Mouse (Mus musculus) thymus, adult 2 months (tissue): ENCODE data around the gene Nutm1. TPM values are rescaled to one million over a fixed set of nuclear protein-coding genes. Genes with fewer than 3 reads are reported as not detected.

Source experiments
- DNase-seq: peaks from one replicate; pipeline ENCODE4 v3.0.0; 2021
- H3K27ac ChIP-seq: fragments of 200-500 bp; 2 replicates; pipeline ENCODE4 v1.5.1; 2012; ENCODE audit warnings: low read length, control low read depth; ENCODE audit not compliant: control insufficient read depth, insufficient read depth
- H3K27me3 ChIP-seq: fragments of 200-500 bp; 2 replicates; pipeline ENCODE4 v1.6.1; 2012; ENCODE audit warnings: mild to moderate bottlenecking, low read length, moderate library complexity, mixed read lengths; ENCODE audit not compliant: control insufficient read depth, insufficient read depth
- H3K36me3 ChIP-seq: fragments of 200-500 bp; 2 replicates; pipeline ENCODE4 v1.6.1; 2012; ENCODE audit warnings: mild to moderate bottlenecking, low read length, moderate library complexity; ENCODE audit not compliant: control insufficient read depth, insufficient read depth
- H3K4me1 ChIP-seq: fragments of 200-500 bp; replicated peaks from 2 replicates; pipeline ENCODE4 v1.6.1; 2012; ENCODE audit warnings: low read length; ENCODE audit not compliant: control insufficient read depth, insufficient read depth
- H3K4me3 ChIP-seq: fragments of 200-500 bp; 2 replicates; pipeline ENCODE4 v1.5.1; 2012; ENCODE audit warnings: mild to moderate bottlenecking, low read length, control low read depth, moderate library complexity; ENCODE audit not compliant: control insufficient read depth, insufficient read depth
- CTCF ChIP-seq: fragments of 200-500 bp; IDR thresholded peaks from 2 replicates; pipeline ENCODE4 v1.5.1; 2012; ENCODE audit warnings: mild to moderate bottlenecking, control low read depth, low read length, moderate library complexity, borderline replicate concordance; ENCODE audit not compliant: control insufficient read depth, poor library complexity, insufficient read depth; ENCODE audit errors: extremely low read depth
- POLR2A ChIP-seq: fragments of 200-500 bp; IDR thresholded peaks from 2 replicates; pipeline ENCODE4 v1.6.1; 2012; ENCODE audit warnings: mild to moderate bottlenecking, low read length, control low read depth, moderate library complexity; ENCODE audit not compliant: control insufficient read depth, poor library complexity, insufficient read depth; ENCODE audit errors: extremely low read depth
- WGBS: fragments of 180-500 bp; shearing (Covaris S2); methylation state at CpG from one replicate; pipeline ENCODE4 v1.1.7; 2018; 5-methylcytosine and 5-hydroxymethylcytosine counted together
- polyA plus RNA-seq: library from polyadenylated mRNA; depleted of rRNA; stranded (reverse); fragments of >200 nt; gene quantifications from 2 replicates; pipeline ENCODE4 v1.2.3, GENCODE M21; 2012

Gene Nutm1
- polyA plus RNA-seq, 1 experiment: 0.03 TPM

- Histone ChIP-seq H3K27ac (no peak overlapping the region), H3K27me3 (no peaks in the 10 kb centered on the region), H3K4me1 (no peaks in the 10 kb centered on the region), H3K4me3 (no peak overlapping the region), H3K36me3 (no peaks in the 10 kb centered on the region)
- WGBS: 56% methylated on average over 10 of the region's 10 CpGs
- no peak for DNase-seq
- no peak for TF ChIP-seq POLR2A
- no peak for TF ChIP-seq CTCF
These were observed 11.8 kb downstream of the Nutm1 start for GRCm38 (mm10) chr2:112247323-112247722.

DNA sequence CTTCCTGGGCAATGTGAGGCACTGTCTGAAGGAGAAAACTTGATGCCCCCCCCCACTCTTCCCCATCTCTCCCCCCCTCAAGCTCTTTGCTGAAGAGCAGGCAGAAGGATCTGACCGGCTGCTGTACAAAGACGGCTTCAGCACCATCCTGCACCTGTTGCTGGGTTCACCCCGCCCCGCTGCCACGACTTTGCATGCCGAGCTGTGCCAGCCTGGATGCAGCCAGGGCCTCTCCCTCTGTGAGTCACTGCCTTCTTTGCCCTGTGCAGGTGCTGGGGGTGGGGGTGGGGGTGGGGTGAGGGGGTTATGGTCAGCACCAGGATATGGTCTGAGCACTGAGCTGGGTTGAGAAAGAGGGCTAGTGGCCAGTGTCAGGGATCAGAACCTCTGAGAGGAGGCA lies 12.9 kb downstream of the Nutm1 start:
- H3K4me3 ChIP-seq: no peak overlapping the region
- H3K4me1 ChIP-seq: no peaks in the 10 kb centered on the region
- H3K27ac ChIP-seq: no peak overlapping the region
- H3K27me3 ChIP-seq: no peaks in the 10 kb centered on the region
- WGBS: 68% methylated on average over 6 of the region's 6 CpGs
- no peak for TF ChIP-seq POLR2A
- no peak for TF ChIP-seq CTCF
- H3K36me3 ChIP-seq: no peaks in the 10 kb centered on the region
- DNase-seq: no peak

DNA sequence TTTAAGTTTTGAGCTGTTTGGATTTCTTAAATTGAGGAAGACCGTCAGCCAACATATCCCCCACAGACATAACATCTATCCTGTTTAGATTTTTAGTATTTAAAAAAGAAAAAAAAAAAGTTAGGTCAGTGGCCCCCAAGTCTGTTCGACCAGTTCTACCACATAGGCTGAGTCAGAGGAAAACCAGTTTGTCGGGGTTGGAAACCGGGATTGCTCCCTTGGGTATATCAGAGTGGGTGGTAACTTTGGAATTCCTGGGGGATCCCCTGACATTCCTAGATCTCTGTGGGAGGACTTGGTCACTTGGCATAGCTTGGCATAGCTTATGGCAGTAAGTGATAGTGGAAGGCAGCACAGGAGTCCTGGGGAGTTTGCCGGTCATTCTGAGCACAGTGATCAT lies 13.8 kb downstream of the Nutm1 start:
- no peak for DNase-seq
- peaks cover 3% of the 10 kb centered on the region for H3K4me1 ChIP-seq
- H3K27ac ChIP-seq: no peak overlapping the region
- no peak overlapping the region for H3K4me3 ChIP-seq
- H3K36me3 ChIP-seq: no peaks in the 10 kb centered on the region
- no peaks in the 10 kb centered on the region for H3K27me3 ChIP-seq
- TF ChIP-seq CTCF (no peak), POLR2A (no peak)
- 92% methylated on average over 5 of the region's 5 CpGs for WGBS

DNA sequence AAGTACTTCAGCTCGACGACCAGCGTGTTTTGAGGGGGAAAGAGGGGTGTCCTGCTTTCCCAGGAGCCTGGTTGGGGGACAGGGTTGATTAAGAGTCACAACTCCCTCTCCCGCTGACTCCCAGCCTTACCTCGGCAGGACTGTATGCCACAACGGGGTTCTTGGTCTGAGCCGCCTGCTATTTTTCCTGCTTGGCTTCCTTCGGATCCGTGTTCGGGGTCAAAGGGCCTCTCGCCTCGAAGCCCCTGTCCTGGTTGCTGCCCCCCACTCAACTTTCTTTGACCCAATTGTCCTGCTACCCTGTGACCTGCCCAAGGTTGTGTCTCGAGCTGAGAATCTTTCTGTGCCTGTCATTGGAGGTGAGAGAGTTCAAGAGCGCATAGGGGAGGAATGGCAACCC lies 17.3 kb downstream of the Nutm1 start:
- WGBS: 94% methylated on average over 14 of the region's 14 CpGs

GRCm38 (mm10) chr2:112239935-112240721 lies 19.0 kb downstream of the Nutm1 start:
- 2% methylated on average over 27 of the region's 28 CpGs for whole genome bisulfite sequencing
- Histone ChIP-seq H3K27me3 (no peaks in the 10 kb centered on the region), H3K36me3 (no peaks in the 10 kb centered on the region), H3K4me1 (peaks cover 6% of the 10 kb centered on the region), H3K27ac (no peak overlapping the region), H3K4me3 (peak overlapping the region; percentile 97)
- DNase-seq: peak; percentile 38
- TF ChIP-seq CTCF (no peak), POLR2A (no peak)

More for the DNA sequence above, 17.3 kb downstream of the Nutm1 start:
- H3K36me3 ChIP-seq: no peaks in the 10 kb centered on the region
- H3K27ac ChIP-seq: no peak overlapping the region
- DNase-seq: no peak
- no peak overlapping the region for H3K4me3 ChIP-seq
- H3K27me3 ChIP-seq: no peaks in the 10 kb centered on the region
- TF ChIP-seq CTCF (no peak), POLR2A (no peak)
- H3K4me1 ChIP-seq: peaks cover 6% of the 10 kb centered on the region

DNA sequence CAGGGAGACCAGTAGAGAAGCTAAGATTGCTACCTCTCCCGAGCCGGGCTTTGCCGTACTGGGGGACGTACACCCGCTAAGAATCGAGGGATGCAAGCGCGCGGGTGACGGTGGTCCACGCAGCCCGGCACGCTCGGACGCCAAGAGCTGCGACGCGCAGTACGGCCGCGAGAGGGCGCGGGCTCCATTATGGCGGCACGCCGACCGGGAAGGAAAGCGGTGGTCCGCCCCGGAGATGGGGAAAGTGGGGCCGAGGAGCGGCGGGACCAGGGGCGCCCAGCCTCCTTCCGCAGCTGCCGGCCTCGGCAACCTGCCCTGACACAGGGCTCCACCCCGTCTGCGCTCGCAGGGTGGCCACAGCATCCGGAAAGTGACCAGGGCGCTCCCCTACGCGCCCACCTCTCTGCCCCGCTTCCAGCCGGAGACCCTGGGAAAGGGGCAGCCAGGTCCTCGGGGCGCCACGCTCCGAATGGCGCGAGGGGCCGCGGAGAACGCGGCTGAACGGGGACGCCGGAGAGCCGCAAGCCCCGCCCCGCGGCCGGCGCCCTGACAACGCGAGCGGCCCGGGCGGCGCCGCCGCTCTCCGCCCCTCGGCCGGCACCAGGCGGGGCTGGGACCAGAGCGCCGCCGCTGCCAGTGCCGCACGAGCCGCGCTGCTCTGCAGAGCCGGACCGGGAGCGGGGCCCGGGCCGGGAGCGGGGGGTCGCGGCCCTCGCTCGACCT lies 19.7 kb downstream of the Nutm1 start, which contains the start of gene Lpcat4:
Lpcat4 (plus strand) TSS at position 257 of the 723 bp plus-strand sequence.
- TF ChIP-seq CTCF: peak; percentile 97
- peak; percentile 50; the same call in 1 of the 2 replicates for TF ChIP-seq POLR2A

DNA sequence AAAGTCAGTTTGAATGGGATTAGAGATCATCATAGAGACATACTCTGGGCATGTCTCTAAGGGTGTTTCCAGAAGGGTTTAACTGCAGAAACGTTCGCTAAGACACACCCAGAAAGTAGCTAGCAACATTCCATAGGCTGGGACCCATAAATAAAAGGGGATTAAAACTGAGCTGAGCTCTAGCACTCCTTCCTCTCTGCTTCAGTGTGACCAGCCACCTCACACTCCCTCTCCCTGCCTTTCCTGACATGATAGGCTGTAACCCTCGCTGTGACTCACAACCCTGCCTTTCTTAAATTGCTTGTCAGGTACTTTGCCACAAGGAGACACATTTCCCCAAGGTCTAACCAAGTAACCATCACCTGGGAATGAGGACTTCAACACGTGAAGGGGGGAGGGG lies 21.1 kb downstream of the Nutm1 start:
- Histone ChIP-seq H3K4me3 (no peak overlapping the region), H3K4me1 (peaks cover 6% of the 10 kb centered on the region), H3K27me3 (no peaks in the 10 kb centered on the region), H3K27ac (no peak overlapping the region), H3K36me3 (no peaks in the 10 kb centered on the region)
- WGBS: 35% methylated on average over 4 of the region's 4 CpGs
- TF ChIP-seq CTCF: no peak
- TF ChIP-seq POLR2A: no peak
- no peak for DNase-seq

More for the DNA sequence above, 19.7 kb downstream of the Nutm1 start, which contains the start of gene Lpcat4:
- peak; percentile 91 for DNase-seq
- H3K27ac ChIP-seq: no peak within 1 kb of the TSS
- no peaks in the 10 kb centered on the region for H3K36me3 ChIP-seq
- no peaks in the 10 kb centered on the region for H3K27me3 ChIP-seq
- H3K4me3 ChIP-seq: peak within 1 kb of the TSS; percentile 97
- WGBS: under 1% methylated on average over 93 of the region's 94 CpGs
- peaks cover 6% of the 10 kb centered on the region for H3K4me1 ChIP-seq
